Mouse (Mus musculus): ENCODE results near the gene Plekha5.
"Not testable (repeated sequence)": the region's sequence is repeated elsewhere in the genome, so short reads cannot be mapped to it uniquely, and the experiment has no call there.

Gene Plekha5

GRCm38 (mm10) chr6:140504796-140505195 is 80.9 kb downstream of the Plekha5 start:
- ChIA-PET CTCF (interaction anchor here in 1 of 4 experiments (1.7 kb wide), 1 partner anchor 12 kb away, joined by 4 read pairs; no protein-coding TSS in a partner anchor), POLR2A (no interaction called here)

DNA sequence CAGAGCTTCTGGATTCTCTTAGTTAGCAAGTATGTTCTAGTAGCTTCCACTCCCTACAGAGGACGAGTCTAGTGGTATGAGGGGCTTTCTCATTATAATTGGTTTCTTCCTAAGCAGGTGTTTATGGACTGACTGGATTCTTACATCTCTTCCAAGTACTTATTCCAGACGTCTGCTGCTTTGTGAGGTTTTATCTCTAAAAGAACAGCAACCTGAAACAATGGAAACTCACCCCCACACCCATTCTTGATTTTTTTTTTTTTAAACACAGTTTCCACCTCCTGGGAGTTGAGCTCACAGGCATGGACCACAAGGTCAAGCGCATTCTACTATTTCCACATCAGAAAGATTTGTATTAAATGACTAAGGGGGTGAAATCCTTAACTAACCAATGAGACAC is 83.8 kb downstream of the Plekha5 start:
- ChIA-PET POLR2A (interaction anchor here in 2 of 4 experiments (0.7 to 2.6 kb wide), 13 partner anchors 9 to 99 kb away, joined by 3 to 16 read pairs (median 4); no protein-coding TSS in a partner anchor), CTCF (interaction anchor here in 3 of 4 experiments (0.6 to 2.2 kb wide), 6 partner anchors 10 to 245 kb away, joined by 3 to 7 read pairs (median 5); no protein-coding TSS in a partner anchor)

GRCm38 (mm10) chr6:140508475-140509150 is 84.8 kb downstream of the Plekha5 start:
- ChIA-PET POLR2A (interaction anchor here (0.6 to 2.6 kb wide), 6 partner anchors 8 to 858 kb away, joined by 3 to 16 read pairs (median 4); no protein-coding TSS in a partner anchor), CTCF (interaction anchor here in 3 of 4 experiments (1.0 to 1.4 kb wide), 3 partner anchors 8 to 57 kb away, joined by 3 to 5 read pairs (median 4); no protein-coding TSS in a partner anchor)

DNA sequence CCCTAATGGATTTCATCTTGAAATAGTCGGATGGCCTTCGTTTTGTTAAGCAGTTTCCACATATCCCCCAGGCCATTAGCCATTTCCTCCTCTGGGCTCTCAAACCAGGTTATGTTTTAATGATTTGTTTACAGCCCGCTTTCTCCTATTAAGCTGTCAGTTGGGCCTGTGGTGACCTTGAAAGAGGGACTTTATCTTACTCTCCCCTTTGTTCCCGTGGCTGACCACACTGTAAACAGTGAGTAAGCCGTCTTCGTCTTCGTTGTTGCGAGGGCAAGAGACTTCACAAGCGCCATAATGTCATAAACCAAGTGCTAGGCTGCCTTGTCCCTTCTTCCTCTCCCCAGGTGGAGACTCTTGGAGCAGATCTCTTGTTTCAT is 85.3 kb downstream of the Plekha5 start:
- CTCF ChIA-PET, result interaction anchor here in 3 of 4 experiments (1.0 to 1.4 kb wide), 3 partner anchors 8 to 57 kb away, joined by 3 to 5 read pairs (median 4); no protein-coding TSS in a partner anchor
- POLR2A ChIA-PET, result interaction anchor here in 3 of 4 experiments (0.6 to 1.2 kb wide), 3 partner anchors 9 to 59 kb away, joined by 3 read pairs; no protein-coding TSS in a partner anchor

GRCm38 (mm10) chr6:140512016-140512415 is 88.2 kb downstream of the Plekha5 start:
- POLR2A ChIA-PET, result interaction anchor here in 1 of 4 experiments (1.4 to 1.6 kb wide), 2 partner anchors 12 to 14 kb away, joined by 3 to 4 read pairs; no protein-coding TSS in a partner anchor
- CTCF ChIA-PET, result no interaction called here

DNA sequence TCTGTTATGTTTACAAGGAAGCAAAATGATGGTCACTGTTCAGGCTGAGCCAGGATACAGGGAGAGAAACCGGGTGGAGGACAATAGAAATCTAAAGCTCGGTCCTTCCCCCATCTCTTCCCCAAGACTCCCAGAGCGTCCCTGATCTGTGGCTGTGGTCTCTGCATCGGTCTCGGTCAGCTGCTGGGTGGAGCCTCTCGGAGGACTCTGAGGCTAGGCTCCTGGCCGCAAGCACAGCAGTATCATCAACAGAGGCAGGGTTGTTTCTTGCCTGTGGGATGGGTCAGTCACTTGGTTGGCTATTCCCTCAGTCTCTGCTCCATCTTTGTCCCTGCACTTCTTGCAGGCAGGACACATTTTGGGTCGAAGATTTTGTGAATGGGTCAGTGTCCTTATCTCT is 88.6 kb downstream of the Plekha5 start:
- ChIA-PET CTCF (no interaction called here), POLR2A (interaction anchor here in 2 of 4 experiments (0.6 to 1.6 kb wide), 2 partner anchors 13 to 204 kb away, joined by 4 to 10 read pairs; no protein-coding TSS in a partner anchor)

GRCm38 (mm10) chr6:140514205-140515110 is 90.6 kb downstream of the Plekha5 start:
- ChIA-PET CTCF (interaction anchor here in 2 of 4 experiments (0.6 to 0.8 kb wide), 4 partner anchors 40 to 94 kb away, joined by 3 to 6 read pairs (median 4); no protein-coding TSS in a partner anchor), POLR2A (interaction anchor here (0.6 to 1.3 kb wide), 12 partner anchors 11 to 690 kb away, joined by 3 to 7 read pairs (median 3); no protein-coding TSS in a partner anchor)

- POLR2A ChIA-PET, result interaction anchor here in 1 of 4 experiments (1.1 to 2.8 kb wide), 3 partner anchors 8 to 16 kb away, joined by 3 to 16 read pairs (median 4); no protein-coding TSS in a partner anchor
Observed at GRCm38 (mm10) chr6:140515550-140515949, 91.7 kb downstream of the Plekha5 start.

GRCm38 (mm10) chr6:140516202-140516601 is 92.3 kb downstream of the Plekha5 start:
- ChIA-PET CTCF (interaction anchor here in 2 of 4 experiments (0.6 to 1.3 kb wide), 4 partner anchors 21 to 693 kb away, joined by 3 to 4 read pairs (median 4); no protein-coding TSS in a partner anchor), POLR2A (interaction anchor here in 1 of 4 experiments (1.2 to 2.8 kb wide), 3 partner anchors 9 to 16 kb away, joined by 3 to 16 read pairs (median 7); no protein-coding TSS in a partner anchor)

More at GRCm38 (mm10) chr6:140515550-140515949, 91.7 kb downstream of the Plekha5 start:
- CTCF ChIA-PET, result interaction anchor here in 3 of 4 experiments (0.6 to 1.3 kb wide), 3 partner anchors 9 to 39 kb away, joined by 3 to 4 read pairs (median 3); no protein-coding TSS in a partner anchor

- ChIA-PET POLR2A (interaction anchor here in 3 of 4 experiments (0.8 to 2.8 kb wide), 8 partner anchors 10 to 66 kb away, joined by 3 to 16 read pairs (median 5); no protein-coding TSS in a partner anchor), CTCF (interaction anchor here (0.5 to 1.8 kb wide), 47 partner anchors 8 to 928 kb away, joined by 3 to 13 read pairs (median 4); no protein-coding TSS in a partner anchor)
Observed at GRCm38 (mm10) chr6:140517188-140517587, 93.3 kb downstream of the Plekha5 start.

- CTCF ChIA-PET, result interaction anchor here in 3 of 4 experiments (0.6 to 1.1 kb wide), 3 partner anchors 11 to 69 kb away, joined by 3 to 10 read pairs (median 3); no protein-coding TSS in a partner anchor
- POLR2A ChIA-PET, result interaction anchor here in 1 of 4 experiments (0.5 to 2.6 kb wide), 5 partner anchors 10 to 68 kb away, joined by 3 to 6 read pairs (median 3); no protein-coding TSS in a partner anchor
Observed at GRCm38 (mm10) chr6:140519019-140519418, 95.2 kb downstream of the Plekha5 start.

- ChIA-PET POLR2A (interaction anchor here in 1 of 4 experiments (0.7 to 1.7 kb wide), 8 partner anchors 9 to 84 kb away, joined by 3 to 6 read pairs (median 4); no protein-coding TSS in a partner anchor), CTCF (interaction anchor here in 3 of 4 experiments (0.6 to 1.1 kb wide), 3 partner anchors 12 to 69 kb away, joined by 3 to 10 read pairs (median 3); no protein-coding TSS in a partner anchor)
Observed at GRCm38 (mm10) chr6:140519488-140520159, 95.8 kb downstream of the Plekha5 start.

- POLR2A ChIA-PET, result interaction anchor here in 3 of 4 experiments (0.6 to 1.7 kb wide), 12 partner anchors 10 to 164 kb away, joined by 3 to 9 read pairs (median 3); no protein-coding TSS in a partner anchor
- CTCF ChIA-PET, result interaction anchor here in 2 of 4 experiments (0.5 to 0.6 kb wide), 3 partner anchors 46 to 192 kb away, joined by 3 to 5 read pairs (median 3); no protein-coding TSS in a partner anchor
Observed at GRCm38 (mm10) chr6:140520961-140521360, 97.1 kb downstream of the Plekha5 start.

GRCm38 (mm10) chr6:140521832-140522231 is 98.0 kb downstream of the Plekha5 start:
- CTCF ChIA-PET, result interaction anchor here in 1 of 4 experiments (1.4 kb wide), 1 partner anchor 32 kb away, joined by 3 read pairs; no protein-coding TSS in a partner anchor
- POLR2A ChIA-PET, result no interaction called here

DNA sequence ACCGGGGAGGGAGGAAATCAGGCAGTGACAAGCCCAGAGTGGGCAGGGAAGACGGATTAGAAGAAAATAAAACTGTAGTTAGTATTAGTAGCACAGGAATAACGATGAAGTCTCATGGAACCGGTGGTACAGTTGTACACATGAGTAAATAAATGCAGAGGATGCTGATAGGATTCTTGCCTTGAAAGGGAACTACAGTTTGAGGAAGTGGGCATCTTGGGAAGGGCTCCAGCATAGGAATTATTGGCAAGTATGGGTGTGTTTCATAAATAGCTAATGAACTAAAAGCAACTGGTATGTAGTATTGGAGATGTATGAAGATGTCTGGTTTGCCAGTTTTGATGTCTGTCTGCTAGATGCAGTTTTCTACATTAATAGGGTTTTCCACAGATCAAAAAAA is 99.7 kb downstream of the Plekha5 start:
- ChIA-PET POLR2A (interaction anchor here in 1 of 4 experiments (0.5 to 0.7 kb wide), 2 partner anchors 20 to 549 kb away, joined by 3 to 4 read pairs; no protein-coding TSS in a partner anchor), CTCF (interaction anchor here in 1 of 4 experiments (0.7 kb wide), 1 partner anchor 77 kb away, joined by 5 read pairs; no protein-coding TSS in a partner anchor)

- ChIA-PET CTCF (interaction anchor here in 3 of 4 experiments (0.6 to 1.9 kb wide), 4 partner anchors 11 to 21 kb away, joined by 3 to 9 read pairs (median 6); no protein-coding TSS in a partner anchor), POLR2A (interaction anchor here in 2 of 4 experiments (0.6 to 1.4 kb wide), 4 partner anchors 9 to 120 kb away, joined by 3 to 6 read pairs (median 3); no protein-coding TSS in a partner anchor)
Observed at GRCm38 (mm10) chr6:140528414-140528813, 104.6 kb downstream of the Plekha5 start.

DNA sequence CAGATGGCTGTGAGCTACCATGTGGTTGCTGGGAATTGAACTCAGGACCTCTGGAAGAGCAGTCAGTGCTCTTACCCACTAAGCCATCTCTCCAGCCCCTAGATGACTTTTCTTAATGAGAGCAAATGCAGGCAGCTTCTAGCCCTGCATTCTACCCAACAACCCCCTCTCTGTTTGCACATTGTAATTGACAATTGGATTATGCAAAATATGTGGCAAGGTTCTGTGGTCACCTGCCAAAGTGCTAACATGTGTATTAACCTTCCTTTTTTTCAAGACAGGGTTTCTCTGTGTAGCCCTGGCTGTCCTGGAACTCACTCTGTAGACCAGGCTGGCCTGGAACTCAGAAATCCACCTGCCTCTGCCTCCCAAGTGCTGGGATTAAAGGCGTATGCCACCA is 109.0 kb downstream of the Plekha5 start:
- POLR2A ChIA-PET, result interaction anchor here in 1 of 4 experiments (1.0 kb wide), 1 partner anchor 10 kb away, joined by 3 read pairs; no protein-coding TSS in a partner anchor
- CTCF ChIA-PET, result not testable (repeated sequence)
